Mouse (Mus musculus): Measurements from ENCODE around the gene Rasal3. TPM values are rescaled to one million over a fixed set of nuclear protein-coding genes. Genes with fewer than 3 reads are reported as not detected.
A peak's percentile ranks its signal among the peaks of the same experiment; 100 is the strongest.

The Rasal3 gene
- total and polyA plus RNA-seq, 2 experiments from 2014 or later = 0.80 to 3.8 TPM

GRCm38 (mm10) chr17:32387986-32388369 lies 15.4 kb downstream of the Rasal3 start:
- peak overlapping the region; percentile 93 for H3K9ac ChIP-seq (replicated peaks; ENCODE audit: low read length, poor library complexity, severe bottlenecking)
- H3K36me3 ChIP-seq (ENCODE audit: insufficient read depth, low read length) = peaks cover 22% of the 10 kb centered on the region
- H3K27ac ChIP-seq (ENCODE audit: low read depth, low read length) = 0 out of 2 replicates have a peak overlapping the region, but pooled peaks have one; percentile 77
- WGBS = 33% methylated on average over 7 of the region's 7 CpGs
- peak overlapping the region; percentile 95 for H3K4me2 ChIP-seq (ENCODE audit: low read depth, low read length, poor library complexity, severe bottlenecking)
- peak overlapping the region; percentile 86 for H3K4me3 ChIP-seq (ENCODE audit: low read depth, low read length)
- 0 out of 2 replicates have a peak, but pooled peaks cover 2% of the 10 kb centered on the region for H3K4me1 ChIP-seq (ENCODE audit: insufficient read depth, low read length)
- ATAC-seq (ENCODE audit: low FRiP score) = no peak
- H3K9me3 ChIP-seq (ENCODE audit: low read length) = no peaks in the 10 kb centered on the region
- H3K27me3 ChIP-seq (ENCODE audit: insufficient read depth, low read length) = peaks cover 22% of the 10 kb centered on the region
- no peak for TF ChIP-seq CTCF (IDR thresholded peaks at IDR 0.05)
- no peak for DNase-seq (ENCODE audit: low spot score)

- no peaks in the 10 kb centered on the region for H3K9me3 ChIP-seq (ENCODE audit: low read length)
- ATAC-seq (ENCODE audit: low FRiP score) (no peak), DNase-seq (ENCODE audit: low spot score) (no peak)
- H3K4me2 ChIP-seq (ENCODE audit: low read depth, low read length, poor library complexity, severe bottlenecking) = no peak overlapping the region
- peaks cover 12% of the 10 kb centered on the region for H3K27me3 ChIP-seq (ENCODE audit: insufficient read depth, low read length)
- no peak overlapping the region for H3K4me3 ChIP-seq (ENCODE audit: low read depth, low read length)
- TF ChIP-seq CTCF (IDR thresholded peaks at IDR 0.05) = peak; percentile 64
- no peak overlapping the region for H3K9ac ChIP-seq (replicated peaks; ENCODE audit: low read length, poor library complexity, severe bottlenecking)
- peaks cover 32% of the 10 kb centered on the region for H3K36me3 ChIP-seq (ENCODE audit: insufficient read depth, low read length)
- H3K4me1 ChIP-seq (ENCODE audit: insufficient read depth, low read length) = no peaks in the 10 kb centered on the region
- no peak overlapping the region for H3K27ac ChIP-seq (ENCODE audit: low read depth, low read length)
- 76% methylated on average over 9 of the region's 9 CpGs for WGBS
Measured at GRCm38 (mm10) chr17:32386659-32387432, 16.5 kb downstream of the Rasal3 start.

DNA sequence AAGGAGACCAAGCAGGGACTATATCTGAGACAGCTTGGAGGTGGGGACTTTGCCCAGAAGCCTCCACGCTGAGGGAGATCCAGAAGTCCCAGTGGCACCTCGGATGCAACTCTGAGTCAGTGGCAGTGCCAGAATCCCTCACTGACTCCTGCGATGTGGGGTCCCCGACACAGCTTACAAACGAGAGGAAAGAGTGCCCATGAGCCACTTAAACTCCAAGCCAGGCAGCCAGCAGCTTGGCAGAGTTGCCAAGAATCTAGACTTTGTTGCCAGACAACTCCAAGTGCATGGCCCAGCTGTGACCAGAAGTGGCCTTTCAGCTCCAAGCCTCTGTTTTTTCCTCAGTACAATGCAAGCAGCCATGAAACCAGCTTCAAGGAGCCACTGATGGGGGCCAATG lies 19.7 kb downstream of the Rasal3 start:
- ATAC-seq (ENCODE audit: low FRiP score) (no peak), DNase-seq (ENCODE audit: low spot score) (peak; percentile 65)
- no peaks in the 10 kb centered on the region for H3K9me3 ChIP-seq (ENCODE audit: low read length)
- no peak overlapping the region for H3K9ac ChIP-seq (replicated peaks; ENCODE audit: low read length, poor library complexity, severe bottlenecking)
- H3K4me2 ChIP-seq (ENCODE audit: low read depth, low read length, poor library complexity, severe bottlenecking) = no peak overlapping the region
- H3K4me1 ChIP-seq (ENCODE audit: insufficient read depth, low read length) = no peaks in the 10 kb centered on the region
- TF ChIP-seq CTCF (IDR thresholded peaks at IDR 0.05) = no peak
- H3K27me3 ChIP-seq (ENCODE audit: insufficient read depth, low read length) = no peaks in the 10 kb centered on the region
- no peak overlapping the region for H3K27ac ChIP-seq (ENCODE audit: low read depth, low read length)
- H3K36me3 ChIP-seq (ENCODE audit: insufficient read depth, low read length) = peaks cover 43% of the 10 kb centered on the region
- no peak overlapping the region for H3K4me3 ChIP-seq (ENCODE audit: low read depth, low read length)
- WGBS = 76% methylated on average over 5 of the region's 5 CpGs

- Histone ChIP-seq H3K4me1 (ENCODE audit: insufficient read depth, low read length) (no peaks in the 10 kb centered on the region), H3K27me3 (ENCODE audit: insufficient read depth, low read length) (no peaks in the 10 kb centered on the region), H3K36me3 (ENCODE audit: insufficient read depth, low read length) (peaks cover 53% of the 10 kb centered on the region), H3K9ac (replicated peaks; ENCODE audit: low read length, poor library complexity, severe bottlenecking) (no peak overlapping the region), H3K4me2 (ENCODE audit: low read depth, low read length, poor library complexity, severe bottlenecking) (no peak overlapping the region), H3K4me3 (ENCODE audit: low read depth, low read length) (no peak overlapping the region), H3K27ac (ENCODE audit: low read depth, low read length) (no peak overlapping the region), H3K9me3 (ENCODE audit: low read length) (no peaks in the 10 kb centered on the region)
- TF ChIP-seq CTCF (IDR thresholded peaks at IDR 0.05) = no peak
- peak; percentile 87 for DNase-seq (ENCODE audit: low spot score)
- peak; percentile 47 for ATAC-seq (ENCODE audit: low FRiP score)
- WGBS = 88% methylated on average over 7 of the region's 7 CpGs
Measured at GRCm38 (mm10) chr17:32382576-32382975, 20.8 kb downstream of the Rasal3 start.

DNA sequence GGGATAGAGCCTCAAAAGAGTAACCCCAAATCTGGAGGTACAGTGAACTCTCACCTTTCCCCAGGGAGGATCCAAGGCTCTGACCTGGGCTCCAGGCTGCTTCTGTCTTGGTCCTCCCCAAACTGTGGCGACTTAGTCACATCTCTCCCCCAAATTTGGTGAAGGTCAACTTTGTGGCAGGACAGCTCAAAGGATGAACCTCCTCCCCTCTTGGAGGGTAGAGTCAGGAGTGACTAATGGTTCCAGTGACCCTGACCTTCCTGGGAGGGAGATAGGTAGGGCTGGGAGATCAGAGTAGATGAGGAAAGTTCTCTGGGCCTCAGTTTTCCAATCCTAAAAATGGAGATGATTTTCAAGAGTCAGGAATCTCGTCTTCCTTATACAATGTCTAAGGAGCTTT lies 24.6 kb downstream of the Rasal3 start:
- H3K36me3 ChIP-seq (ENCODE audit: insufficient read depth, low read length) = peaks cover 50% of the 10 kb centered on the region
- no peaks in the 10 kb centered on the region for H3K27me3 ChIP-seq (ENCODE audit: insufficient read depth, low read length)
- H3K4me2 ChIP-seq (ENCODE audit: low read depth, low read length, poor library complexity, severe bottlenecking) = no peak overlapping the region
- H3K4me3 ChIP-seq (ENCODE audit: low read depth, low read length) = no peak overlapping the region
- H3K9ac ChIP-seq (replicated peaks; ENCODE audit: low read length, poor library complexity, severe bottlenecking) = no peak overlapping the region
- H3K4me1 ChIP-seq (ENCODE audit: insufficient read depth, low read length) = no peaks in the 10 kb centered on the region
- no peak for ATAC-seq (ENCODE audit: low FRiP score)
- no peaks in the 10 kb centered on the region for H3K9me3 ChIP-seq (ENCODE audit: low read length)
- WGBS = 83% methylated on average over 2 of the region's 2 CpGs
- TF ChIP-seq CTCF (IDR thresholded peaks at IDR 0.05) = no peak
- no peak for DNase-seq (ENCODE audit: low spot score)
- no peak overlapping the region for H3K27ac ChIP-seq (ENCODE audit: low read depth, low read length)

GRCm38 (mm10) chr17:32377137-32377536 lies 26.2 kb downstream of the Rasal3 start:
- H3K4me2 ChIP-seq (ENCODE audit: low read depth, low read length, poor library complexity, severe bottlenecking) = no peak overlapping the region
- H3K36me3 ChIP-seq (ENCODE audit: insufficient read depth, low read length) = peaks cover 36% of the 10 kb centered on the region
- H3K27me3 ChIP-seq (ENCODE audit: insufficient read depth, low read length) = no peaks in the 10 kb centered on the region
- TF ChIP-seq CTCF (IDR thresholded peaks at IDR 0.05) = no peak
- 87% methylated on average over 9 of the region's 9 CpGs for whole genome bisulfite sequencing
- no peak overlapping the region for H3K27ac ChIP-seq (ENCODE audit: low read depth, low read length)
- no peaks in the 10 kb centered on the region for H3K9me3 ChIP-seq (ENCODE audit: low read length)
- DNase-seq (ENCODE audit: low spot score) (no peak), ATAC-seq (ENCODE audit: low FRiP score) (no peak)
- no peaks in the 10 kb centered on the region for H3K4me1 ChIP-seq (ENCODE audit: insufficient read depth, low read length)
- H3K9ac ChIP-seq (replicated peaks; ENCODE audit: low read length, poor library complexity, severe bottlenecking) = no peak overlapping the region
- H3K4me3 ChIP-seq (ENCODE audit: low read depth, low read length) = no peak overlapping the region
